Mouse (Mus musculus) urinary bladder, postnatal 14 days (tissue): ENCODE measurements around the gene Tex21.

Source experiments
- DNase-seq: peaks from one replicate; pipeline ENCODE4 v3.0.0; 2021; ENCODE audit warnings: low spot score

The Tex21 gene

GRCm38 (mm10) chr12:76246646-76247045, at the start of gene Tex21:
Tex21 (minus strand) TSS chr12:76246746.
- no peak for DNase-seq

GRCm38 (mm10) chr12:76293192-76293591, 46.6 kb upstream of the Tex21 start:
- peak; percentile 72 for DNase-seq

- no peak for DNase-seq
Measured at GRCm38 (mm10) chr12:76290271-76290670, 43.7 kb upstream of the Tex21 start.

- no peak for DNase-seq
Measured at GRCm38 (mm10) chr12:76289428-76289827, 42.9 kb upstream of the Tex21 start.

- DNase-seq = no peak
Measured at GRCm38 (mm10) chr12:76288494-76288893, 41.9 kb upstream of the Tex21 start.

- DNase-seq = no peak
Measured at GRCm38 (mm10) chr12:76287986-76288385, 41.4 kb upstream of the Tex21 start.

- DNase-seq = no peak
Measured at GRCm38 (mm10) chr12:76285418-76285817, 38.9 kb upstream of the Tex21 start.

- DNase-seq = no peak
Measured at GRCm38 (mm10) chr12:76282532-76283173, 36.1 kb upstream of the Tex21 start.

- DNase-seq = no peak
Measured at GRCm38 (mm10) chr12:76282132-76282531, 35.6 kb upstream of the Tex21 start.

GRCm38 (mm10) chr12:76281111-76281660, 34.6 kb upstream of the Tex21 start:
- DNase-seq = no peak

GRCm38 (mm10) chr12:76280556-76280955, 34.0 kb upstream of the Tex21 start:
- DNase-seq = no peak

- DNase-seq = no peak
Measured at GRCm38 (mm10) chr12:76278209-76278608, 31.7 kb upstream of the Tex21 start.

- no peak for DNase-seq
Measured at GRCm38 (mm10) chr12:76272610-76273524, 26.3 kb upstream of the Tex21 start.

GRCm38 (mm10) chr12:76271516-76271915, 25.0 kb upstream of the Tex21 start:
- no peak for DNase-seq

GRCm38 (mm10) chr12:76269196-76269595, 22.6 kb upstream of the Tex21 start:
- DNase-seq = no peak

GRCm38 (mm10) chr12:76268686-76269085, 22.1 kb upstream of the Tex21 start:
- DNase-seq = no peak

GRCm38 (mm10) chr12:76266875-76267274, 20.3 kb upstream of the Tex21 start:
- no peak for DNase-seq

- no peak for DNase-seq
Measured at GRCm38 (mm10) chr12:76265001-76265400, 18.5 kb upstream of the Tex21 start.

- no peak for DNase-seq
Measured at GRCm38 (mm10) chr12:76264325-76264965, 17.9 kb upstream of the Tex21 start.

GRCm38 (mm10) chr12:76263876-76264275, 17.3 kb upstream of the Tex21 start:
- no peak for DNase-seq

GRCm38 (mm10) chr12:76262918-76263317, 16.4 kb upstream of the Tex21 start:
- no peak for DNase-seq

GRCm38 (mm10) chr12:76261556-76261955, 15.0 kb upstream of the Tex21 start:
- DNase-seq = no peak
